Mouse (Mus musculus) MEL (cell line): ENCODE measurements around the gene Ryr1. TPM values are rescaled to one million over a fixed set of nuclear protein-coding genes. Genes with fewer than 3 reads are reported as not detected.

Source experiments
- DNase-seq: peaks from one replicate; pipeline ENCODE4 v3.0.0; 2011; ENCODE audit warnings: low read depth, low spot score
- H3K27ac ChIP-seq: 2 replicates; pipeline ENCODE4 v1.5.1; 2012; ENCODE audit warnings: low read depth, mild to moderate bottlenecking, control low read depth, low read length, moderate library complexity; ENCODE audit not compliant: control insufficient read depth
- H3K27me3 ChIP-seq, 2 experiments: fragments of 150-350 bp in 1 of 2; sonication (generic) in 1 of 2; 2 replicates each; pipeline ENCODE4 v1.6.1; 2012; ENCODE audit warnings: low read length in 2 of 2, mild to moderate bottlenecking in 2 of 2, improper control_type of control experiment in 1 of 2, moderate library complexity in 1 of 2; ENCODE audit not compliant: insufficient read depth in 2 of 2, control insufficient read depth in 1 of 2
- H3K36me3 ChIP-seq, 2 experiments: 2 replicates each; pipeline ENCODE4 v1.6.1; 2012 to 2014; ENCODE audit warnings: low read length in 2 of 2, improper control_type of control experiment in 1 of 2, inconsistent platforms in 1 of 2, mild to moderate bottlenecking in 1 of 2; ENCODE audit not compliant: insufficient read depth in 2 of 2, control insufficient read depth in 1 of 2
- H3K4me1 ChIP-seq, 2 experiments: fragments of 150-350 bp in 1 of 2; sonication (generic) in 1 of 2; 2 replicates each; pipeline ENCODE4 v1.6.1; 2012; ENCODE audit warnings: low read length in 2 of 2, improper control_type of control experiment in 1 of 2, mild to moderate bottlenecking in 1 of 2; ENCODE audit not compliant: insufficient read depth in 2 of 2, control insufficient read depth in 1 of 2
- H3K4me3 ChIP-seq, 2 experiments: fragments of 150-350 bp in 1 of 2; sonication (generic) in 1 of 2; 2 replicates each; pipeline ENCODE4 v1.5.1; 2012; ENCODE audit warnings: low read depth in 2 of 2, low read length in 2 of 2, mild to moderate bottlenecking in 2 of 2, moderate library complexity in 2 of 2, control low read depth in 1 of 2, improper control_type of control experiment in 1 of 2; ENCODE audit not compliant: control insufficient read depth in 1 of 2, insufficient read depth in 1 of 2
- H3K79me2 ChIP-seq: 2 replicates; pipeline ENCODE4 v1.6.1; 2012; ENCODE audit warnings: mild to moderate bottlenecking, low read length, moderate library complexity; ENCODE audit not compliant: control insufficient read depth, poor library complexity, insufficient read depth
- H3K9ac ChIP-seq: 2 replicates; pipeline ENCODE4 v1.6.1; 2012; ENCODE audit warnings: low read depth, mild to moderate bottlenecking, control low read depth, low read length, moderate library complexity; ENCODE audit not compliant: control insufficient read depth, poor library complexity, severe bottlenecking
- H3K9me3 ChIP-seq: fragments of 150-350 bp; sonication (generic); replicated peaks from 2 replicates; pipeline ENCODE4 v1.6.1; 2012; ENCODE audit warnings: mild to moderate bottlenecking, low read length, improper control_type of control experiment, moderate library complexity; ENCODE audit not compliant: insufficient read depth
- CHD1 ChIP-seq: IDR thresholded peaks from 2 replicates; pipeline ENCODE4 v1.6.1; 2012; ENCODE audit warnings: low read depth, mild to moderate bottlenecking, inconsistent platforms, low read length, improper control_type of control experiment
- CHD2 ChIP-seq: IDR thresholded peaks from 2 replicates; pipeline ENCODE4 v1.6.1; 2011; ENCODE audit warnings: low read length, improper control_type of control experiment
- CTCF ChIP-seq, 3 experiments: IDR thresholded peaks in 2 of 3; conservative IDR thresholded peaks in 1 of 3; 2 replicates each; pipeline ENCODE4 v1.5.1; 2011 to 2012; ENCODE audit warnings: low read length in 3 of 3, low read depth in 2 of 3, mild to moderate bottlenecking in 2 of 3, improper control_type of control experiment in 1 of 3, inconsistent platforms in 1 of 3, mixed read lengths in 1 of 3, moderate library complexity in 1 of 3; ENCODE audit not compliant: control insufficient read depth in 1 of 3, insufficient read depth in 1 of 3, poor library complexity in 1 of 3, severe bottlenecking in 1 of 3
- E2F4 ChIP-seq: IDR thresholded peaks from 2 replicates; pipeline ENCODE4 v1.6.1; 2011; ENCODE audit warnings: low read depth, low read length, improper control_type of control experiment, borderline replicate concordance
- ELF1 ChIP-seq: IDR thresholded peaks from 2 replicates; pipeline ENCODE4 v1.6.1; 2014; ENCODE audit warnings: low read depth, mild to moderate bottlenecking, inconsistent platforms, low read length, improper control_type of control experiment, moderate library complexity
- GATA1 ChIP-seq: IDR thresholded peaks from 2 replicates; pipeline ENCODE4 v1.6.1; 2011; ENCODE audit warnings: low read depth, low read length, improper control_type of control experiment
- MAX ChIP-seq: IDR thresholded peaks from 2 replicates; pipeline ENCODE4 v1.6.1; 2011; ENCODE audit warnings: low read length, improper control_type of control experiment
- MAZ ChIP-seq: IDR thresholded peaks from 2 replicates; pipeline ENCODE4 v1.6.1; 2012; ENCODE audit warnings: low read depth, mild to moderate bottlenecking, inconsistent platforms, low read length, improper control_type of control experiment
- MEF2A ChIP-seq: IDR thresholded peaks from 2 replicates; pipeline ENCODE4 v1.6.1; 2014; ENCODE audit warnings: low read depth, mild to moderate bottlenecking, inconsistent platforms, low read length, improper control_type of control experiment; ENCODE audit not compliant: poor library complexity, insufficient replicate concordance, severe bottlenecking; ENCODE audit errors: extremely low read depth
- NELFE ChIP-seq: IDR thresholded peaks from 2 replicates; pipeline ENCODE4 v1.6.1; 2011; ENCODE audit warnings: low read depth, low read length, improper control_type of control experiment
- RAD21 ChIP-seq: IDR thresholded peaks from 2 replicates; pipeline ENCODE4 v1.6.1; 2011; ENCODE audit warnings: mild to moderate bottlenecking, low read depth, low read length, improper control_type of control experiment
- SMC3 ChIP-seq: IDR thresholded peaks from 2 replicates; pipeline ENCODE4 v1.6.1; 2011; ENCODE audit warnings: low read depth, low read length, improper control_type of control experiment
- TCF12 ChIP-seq: IDR thresholded peaks from 2 replicates; pipeline ENCODE4 v1.6.1; 2014; ENCODE audit warnings: low read depth, mild to moderate bottlenecking, inconsistent platforms, low read length, improper control_type of control experiment, moderate library complexity
- USF1 ChIP-seq: IDR thresholded peaks from 2 replicates; pipeline ENCODE4 v1.6.1; 2014; ENCODE audit warnings: low read depth, mild to moderate bottlenecking, inconsistent platforms, low read length, improper control_type of control experiment, moderate library complexity
- USF2 ChIP-seq, 2 experiments: IDR thresholded peaks; 2 replicates each; pipeline ENCODE4 v1.6.1; 2011 to 2012; ENCODE audit warnings: improper control_type of control experiment in 2 of 2, low read length in 2 of 2, borderline replicate concordance in 1 of 2, inconsistent platforms in 1 of 2, low read depth in 1 of 2, mild to moderate bottlenecking in 1 of 2; ENCODE audit not compliant: insufficient read depth in 1 of 2
- ZC3H11A ChIP-seq: IDR thresholded peaks from 2 replicates; pipeline ENCODE4 v1.6.1; 2012; ENCODE audit warnings: low read depth, mild to moderate bottlenecking, inconsistent platforms, low read length, improper control_type of control experiment
- ZNF384 ChIP-seq: IDR thresholded peaks from 2 replicates; pipeline ENCODE4 v1.6.1; 2012; ENCODE audit warnings: low read depth, mild to moderate bottlenecking, inconsistent platforms, low read length, improper control_type of control experiment
- polyA plus RNA-seq, 2 experiments: library from polyadenylated mRNA; stranded (reverse) in 1 of 2; unstranded in 1 of 2; fragments of >175 nt in 1 of 2; fragments of >200 nt in 1 of 2; gene quantifications; 2 replicates each; pipeline versions ENCODE4 v1.2.1 to v1.2.4; 2012; ENCODE audit warnings: low replicate concordance in 2 of 2, low read depth in 1 of 2; ENCODE audit not compliant: insufficient read length in 2 of 2, insufficient read depth in 1 of 2, missing spikeins in 1 of 2
- total RNA-seq: library from RNA; depleted of rRNA; stranded (reverse); fragments of 300-350 nt; gene quantifications from 2 replicates; pipeline ENCODE4 v1.2.3, GENCODE M21; 2012

The Ryr1 gene
- total and polyA plus RNA-seq, 3 experiments, result 0.27 to 0.54 TPM; not detected in 1

DNA sequence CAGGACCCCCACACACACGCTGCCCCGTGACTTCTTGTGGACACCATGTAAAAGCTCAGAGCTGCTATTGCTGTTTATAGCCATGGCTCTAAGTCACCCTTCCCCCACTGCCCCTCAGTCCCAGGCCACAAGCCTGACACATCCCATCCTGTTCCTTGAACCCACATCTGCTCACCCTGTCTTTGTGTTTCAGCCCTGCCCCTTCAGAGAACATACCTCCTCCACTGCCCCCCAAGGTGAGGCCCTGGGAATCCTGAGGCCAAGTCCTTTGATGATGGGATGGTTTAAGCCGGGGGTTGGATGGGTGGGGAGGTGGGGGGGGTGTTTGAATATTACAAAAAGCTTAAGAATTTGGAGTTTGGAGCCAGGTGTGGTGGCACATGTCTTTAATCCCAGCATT lies 132.0 kb downstream of the Ryr1 start:
- H3K27me3 ChIP-seq, result no peaks in the 10 kb centered on the region
- H3K36me3 ChIP-seq, result no peaks in the 10 kb centered on the region
- no peaks in the 10 kb centered on the region for H3K4me1 ChIP-seq
- no peaks in the 10 kb centered on the region for H3K9me3 ChIP-seq
- no peaks in the 10 kb centered on the region for H3K79me2 ChIP-seq
- TF ChIP-seq E2F4, result no peak
- no peak for TF ChIP-seq USF1
- no peak for TF ChIP-seq MEF2A
- no peak for TF ChIP-seq TCF12
- no peak for TF ChIP-seq GATA1
- no peak for TF ChIP-seq MAZ
- no peak for TF ChIP-seq NELFE
- TF ChIP-seq USF2 (IDR thresholded peaks at IDR 0.05; ENCODE audit: borderline replicate concordance in 1 of 2, insufficient read depth in 1 of 2, low read depth in 1 of 2, low read length in 2 of 2), result no peak
- no peak for TF ChIP-seq RAD21
- no peak for TF ChIP-seq MAX
- no peak for TF ChIP-seq ELF1
- TF ChIP-seq CHD2, result no peak
- TF ChIP-seq CTCF (IDR thresholded peaks at IDR 0.05 in 2 of 3, conservative IDR thresholded peaks at IDR 0.05 in 1 of 3; ENCODE audit: control insufficient read depth in 1 of 3, insufficient read depth in 1 of 3, low read depth in 2 of 3, low read length in 3 of 3, poor library complexity in 1 of 3, severe bottlenecking in 1 of 3), result no peak
- TF ChIP-seq ZC3H11A, result no peak
- TF ChIP-seq CHD1, result no peak
- DNase-seq, result no peak
- no peak overlapping the region for H3K4me3 ChIP-seq
- no peak overlapping the region for H3K9ac ChIP-seq
- no peak overlapping the region for H3K27ac ChIP-seq

DNA sequence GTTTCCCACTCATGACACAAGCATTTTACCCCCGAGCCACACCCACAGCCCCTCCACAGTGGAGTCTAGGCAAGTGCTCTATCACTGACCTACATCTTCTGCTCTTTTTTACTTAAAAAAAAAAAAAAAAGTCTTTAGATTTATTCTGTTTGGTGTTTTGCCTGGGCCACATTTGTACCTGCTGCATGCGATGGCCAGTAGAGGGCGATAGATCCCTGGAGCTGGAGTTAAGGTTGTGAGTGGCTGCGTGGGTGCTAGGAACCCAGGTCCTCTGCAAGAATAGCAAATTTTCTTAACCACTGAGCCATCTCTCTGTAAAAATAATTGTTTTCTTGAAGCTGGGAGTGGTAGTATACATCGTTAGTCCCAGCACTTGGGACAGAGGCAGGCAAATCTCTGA lies 133.4 kb downstream of the Ryr1 start:
- H3K9me3 ChIP-seq, result no peaks in the 10 kb centered on the region
- peak; percentile 83 for TF ChIP-seq ZNF384
- TF ChIP-seq RAD21, result peak; percentile 66
- TF ChIP-seq NELFE, result no peak
- peak; percentile 65 for TF ChIP-seq SMC3
- TF ChIP-seq E2F4, result no peak
- no peak for TF ChIP-seq CHD1
- TF ChIP-seq ZC3H11A, result peak; percentile 60
- TF ChIP-seq GATA1, result no peak
- no peak for TF ChIP-seq USF1
- TF ChIP-seq CTCF (IDR thresholded peaks at IDR 0.05 in 2 of 3, conservative IDR thresholded peaks at IDR 0.05 in 1 of 3; ENCODE audit: control insufficient read depth in 1 of 3, insufficient read depth in 1 of 3, low read depth in 2 of 3, low read length in 3 of 3, poor library complexity in 1 of 3, severe bottlenecking in 1 of 3), result peak; percentile 71 to 89 (median 76)
- no peak overlapping the region for H3K4me3 ChIP-seq
- DNase-seq, result peak; percentile 70
- no peaks in the 10 kb centered on the region for H3K36me3 ChIP-seq
- no peaks in the 10 kb centered on the region for H3K79me2 ChIP-seq
- H3K27ac ChIP-seq, result no peak overlapping the region
- no peak overlapping the region for H3K9ac ChIP-seq
- H3K4me1 ChIP-seq, result no peaks in the 10 kb centered on the region
- no peaks in the 10 kb centered on the region for H3K27me3 ChIP-seq
